Mouse (Mus musculus): ENCODE measurements at regions not wholly inside any gene's neighbourhood (a gene's known extent, or its start where the extent isn't known, plus 50 kb on each side); places are given as distances from the start of the nearest gene placed in this dataset.

DNA sequence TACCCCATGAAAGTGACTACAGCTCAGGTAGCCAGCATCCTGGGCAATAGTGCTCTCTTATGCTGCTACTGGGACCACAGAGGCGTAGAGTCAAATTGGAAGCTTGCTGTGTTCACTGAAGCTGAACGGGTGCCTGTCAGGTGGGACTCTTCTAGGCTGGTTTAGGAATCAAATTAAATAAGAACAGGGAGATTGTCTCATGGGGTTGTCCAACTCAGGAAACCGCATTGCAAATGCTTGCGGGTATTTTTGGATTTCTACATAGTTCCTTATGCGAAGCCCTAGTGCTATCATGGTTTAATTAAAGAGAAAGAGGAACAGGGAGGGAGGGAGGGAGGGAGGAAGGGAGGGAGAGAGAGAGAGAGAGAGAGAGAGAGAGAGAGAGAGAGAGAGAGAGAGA lies 120.5 kb upstream of the Six2 start:
- no peak for TF ChIP-seq CTCF (IDR thresholded peaks at IDR 0.05; ENCODE audit: low read depth)
- no peaks in the 10 kb centered on the region for H3K36me3 ChIP-seq (ENCODE audit: insufficient read depth)
- H3K4me1 ChIP-seq (ENCODE audit: insufficient read depth): no peaks in the 10 kb centered on the region
- DNase-seq (no peak), ATAC-seq (no peak)
- no peak overlapping the region for H3K4me3 ChIP-seq (ENCODE audit: low read depth, low read length)
- peaks cover 24% of the 10 kb centered on the region for H3K27me3 ChIP-seq (ENCODE audit: insufficient read depth, low read length)
- no peaks in the 10 kb centered on the region for H3K9me3 ChIP-seq (ENCODE audit: low read length)
- H3K9ac ChIP-seq: no peak overlapping the region
- no peak overlapping the region for H3K27ac ChIP-seq (ENCODE audit: low read depth, low read length)
- no peak overlapping the region for H3K4me2 ChIP-seq (ENCODE audit: low read depth)
- 53% methylated on average over 5 of the region's 5 CpGs for WGBS

GRCm38 (mm10) chr17:85805726-85806359 lies 117.8 kb upstream of the Six2 start:
- H3K27ac ChIP-seq (ENCODE audit: low read depth, low read length): no peak overlapping the region
- peaks cover 45% of the 10 kb centered on the region for H3K27me3 ChIP-seq (ENCODE audit: insufficient read depth, low read length)
- H3K36me3 ChIP-seq (ENCODE audit: insufficient read depth): no peaks in the 10 kb centered on the region
- ATAC-seq (no peak), DNase-seq (no peak)
- no peak overlapping the region for H3K9ac ChIP-seq
- no peaks in the 10 kb centered on the region for H3K4me1 ChIP-seq (ENCODE audit: insufficient read depth)
- WGBS: 21% methylated on average over 13 of the region's 13 CpGs
- H3K4me2 ChIP-seq (ENCODE audit: low read depth): no peak overlapping the region
- H3K9me3 ChIP-seq (ENCODE audit: low read length): no peaks in the 10 kb centered on the region
- TF ChIP-seq CTCF (IDR thresholded peaks at IDR 0.05; ENCODE audit: low read depth): no peak
- no peak overlapping the region for H3K4me3 ChIP-seq (ENCODE audit: low read depth, low read length)

- H3K9ac ChIP-seq: no peak overlapping the region
- no peak overlapping the region for H3K4me3 ChIP-seq (ENCODE audit: low read depth, low read length)
- ATAC-seq (no peak), DNase-seq (no peak)
- H3K4me1 ChIP-seq (ENCODE audit: insufficient read depth): 0 out of 2 replicates have a peak, but pooled peaks cover 11% of the 10 kb centered on the region
- H3K4me2 ChIP-seq (ENCODE audit: low read depth): no peak overlapping the region
- 51% methylated on average over 4 of the region's 4 CpGs for WGBS
- peaks cover 51% of the 10 kb centered on the region for H3K27me3 ChIP-seq (ENCODE audit: insufficient read depth, low read length)
- no peaks in the 10 kb centered on the region for H3K9me3 ChIP-seq (ENCODE audit: low read length)
- TF ChIP-seq CTCF (IDR thresholded peaks at IDR 0.05; ENCODE audit: low read depth): no peak
- H3K36me3 ChIP-seq (ENCODE audit: insufficient read depth): no peaks in the 10 kb centered on the region
- H3K27ac ChIP-seq (ENCODE audit: low read depth, low read length): no peak overlapping the region
Measured at GRCm38 (mm10) chr17:85804631-85805030, 116.6 kb upstream of the Six2 start.

- Histone ChIP-seq H3K9ac (no peak overlapping the region), H3K36me3 (ENCODE audit: insufficient read depth) (no peaks in the 10 kb centered on the region), H3K9me3 (ENCODE audit: low read length) (no peaks in the 10 kb centered on the region), H3K4me2 (ENCODE audit: low read depth) (no peak overlapping the region), H3K27ac (ENCODE audit: low read depth, low read length) (no peak overlapping the region), H3K4me3 (ENCODE audit: low read depth, low read length) (no peak overlapping the region), H3K27me3 (ENCODE audit: insufficient read depth, low read length) (peaks cover 70% of the 10 kb centered on the region), H3K4me1 (ENCODE audit: insufficient read depth) (0 out of 2 replicates have a peak, but pooled peaks cover 13% of the 10 kb centered on the region)
- ATAC-seq (no peak), DNase-seq (no peak)
- TF ChIP-seq CTCF (IDR thresholded peaks at IDR 0.05; ENCODE audit: low read depth): no peak
- 90% methylated on average over 8 of the region's 8 CpGs for WGBS
Measured at GRCm38 (mm10) chr17:85801734-85802133, 113.7 kb upstream of the Six2 start.

- ATAC-seq: no peak
- Histone ChIP-seq H3K27ac (ENCODE audit: low read depth, low read length) (no peak overlapping the region), H3K4me1 (ENCODE audit: insufficient read depth) (0 out of 2 replicates have a peak, but pooled peaks cover 13% of the 10 kb centered on the region), H3K36me3 (ENCODE audit: insufficient read depth) (no peaks in the 10 kb centered on the region), H3K4me2 (ENCODE audit: low read depth) (no peak overlapping the region), H3K9ac (no peak overlapping the region), H3K9me3 (ENCODE audit: low read length) (no peaks in the 10 kb centered on the region), H3K4me3 (ENCODE audit: low read depth, low read length) (no peak overlapping the region), H3K27me3 (ENCODE audit: insufficient read depth, low read length) (peaks cover 70% of the 10 kb centered on the region)
- TF ChIP-seq CTCF (IDR thresholded peaks at IDR 0.05; ENCODE audit: low read depth): no peak
- 51% methylated on average over 14 of the region's 14 CpGs for WGBS
- DNase-seq: no peak
Measured at GRCm38 (mm10) chr17:85801079-85801605, 113.1 kb upstream of the Six2 start.

- 0 out of 2 replicates have a peak, but pooled peaks cover 13% of the 10 kb centered on the region for H3K4me1 ChIP-seq (ENCODE audit: insufficient read depth)
- 0 out of 2 replicates have a peak overlapping the region, but pooled peaks have one; percentile 25 for H3K9ac ChIP-seq
- H3K9me3 ChIP-seq (ENCODE audit: low read length): no peaks in the 10 kb centered on the region
- no peak for TF ChIP-seq CTCF (IDR thresholded peaks at IDR 0.05; ENCODE audit: low read depth)
- 11% methylated on average over 44 of the region's 44 CpGs for WGBS
- no peak overlapping the region for H3K27ac ChIP-seq (ENCODE audit: low read depth, low read length)
- DNase-seq (no peak), ATAC-seq (no peak)
- peaks cover 65% of the 10 kb centered on the region for H3K27me3 ChIP-seq (ENCODE audit: insufficient read depth, low read length)
- no peaks in the 10 kb centered on the region for H3K36me3 ChIP-seq (ENCODE audit: insufficient read depth)
- peak overlapping the region; percentile 65 for H3K4me2 ChIP-seq (ENCODE audit: low read depth)
- peak overlapping the region; percentile 32 for H3K4me3 ChIP-seq (ENCODE audit: low read depth, low read length)
Measured at GRCm38 (mm10) chr17:85800357-85801078, 112.4 kb upstream of the Six2 start.

DNA sequence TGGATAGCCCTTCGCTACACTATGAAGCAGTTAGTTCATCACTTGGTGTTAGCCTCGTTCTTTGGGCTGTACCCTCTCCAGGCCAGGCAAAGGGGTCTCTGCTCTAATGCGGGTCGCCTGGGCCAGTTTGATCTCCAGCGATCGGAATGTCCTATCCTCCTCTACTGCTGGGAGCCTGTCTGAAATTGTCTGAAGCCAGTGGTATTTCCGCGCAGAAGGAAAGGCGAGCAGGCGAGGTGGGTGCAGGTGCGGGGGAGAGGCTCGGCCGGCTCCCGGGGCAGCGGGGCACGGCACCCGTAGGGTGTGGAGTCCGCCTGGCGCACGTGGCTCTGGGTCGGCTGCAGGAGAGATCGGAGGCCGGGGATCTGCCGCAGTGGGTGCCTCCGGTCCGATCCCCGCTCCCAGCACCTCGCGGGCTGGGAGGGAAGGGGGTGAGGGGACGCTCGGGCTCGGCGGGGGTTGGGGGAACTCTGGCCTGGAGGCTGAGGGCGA lies 111.8 kb upstream of the Six2 start:
- WGBS: 1% methylated on average over 31 of the region's 34 CpGs
- peak overlapping the region; percentile 65 for H3K4me2 ChIP-seq (ENCODE audit: low read depth)
- H3K9ac ChIP-seq: 0 out of 2 replicates have a peak overlapping the region, but pooled peaks have one; percentile 25
- ATAC-seq (no peak), DNase-seq (no peak)
- TF ChIP-seq CTCF (IDR thresholded peaks at IDR 0.05; ENCODE audit: low read depth): no peak
- peaks cover 61% of the 10 kb centered on the region for H3K27me3 ChIP-seq (ENCODE audit: insufficient read depth, low read length)
- H3K4me1 ChIP-seq (ENCODE audit: insufficient read depth): 0 out of 2 replicates have a peak, but pooled peaks cover 13% of the 10 kb centered on the region
- H3K36me3 ChIP-seq (ENCODE audit: insufficient read depth): no peaks in the 10 kb centered on the region
- H3K27ac ChIP-seq (ENCODE audit: low read depth, low read length): no peak overlapping the region
- H3K9me3 ChIP-seq (ENCODE audit: low read length): no peaks in the 10 kb centered on the region
- H3K4me3 ChIP-seq (ENCODE audit: low read depth, low read length): peak overlapping the region; percentile 32

Data from forebrain, postnatal 0 days (tissue).